Mouse (Mus musculus) heart, embryonic 12.5 days (tissue): ENCODE measurements at regions not wholly inside any gene's neighbourhood (a gene's known extent, or its start where the extent isn't known, plus 50 kb on each side); places are given as distances from the start of the nearest gene placed in this dataset.
"Not testable (repeated sequence)": the region's sequence is repeated elsewhere in the genome, so short reads cannot be mapped to it uniquely, and the experiment has no call there.

Source experiments
- ATAC-seq: fragments of 200-750 bp; cut with Nextera tagmentation; 2 replicates; pipeline ENCODE4 v1.8.0; 2017; ENCODE audit warnings: moderate TSS enrichment, moderate library complexity; ENCODE audit not compliant: insufficient number of reproducible peaks, low FRiP score
- H3K27ac ChIP-seq: fragments of 300-500 bp; sonication (generic); 2 replicates; pipeline ENCODE4 v1.5.1; 2016; ENCODE audit warnings: mild to moderate bottlenecking, moderate library complexity; ENCODE audit not compliant: poor library complexity, severe bottlenecking
- H3K27me3 ChIP-seq: fragments of 300-500 bp; sonication (generic); replicated peaks from 2 replicates; pipeline ENCODE4 v1.6.1; 2016; ENCODE audit warnings: mild to moderate bottlenecking, moderate library complexity
- H3K36me3 ChIP-seq: fragments of 300-500 bp; sonication (generic); 2 replicates; pipeline ENCODE4 v1.6.1; 2016; ENCODE audit warnings: mild to moderate bottlenecking, moderate library complexity
- H3K4me1 ChIP-seq: fragments of 300-500 bp; sonication (generic); replicated peaks from 2 replicates; pipeline ENCODE4 v1.6.1; 2016; ENCODE audit warnings: mild to moderate bottlenecking
- H3K4me2 ChIP-seq: fragments of 300-500 bp; sonication (generic); 2 replicates; pipeline ENCODE4 v1.6.1; 2016; ENCODE audit warnings: mild to moderate bottlenecking, moderate library complexity
- H3K4me3 ChIP-seq: fragments of 300-500 bp; sonication (generic); 2 replicates; pipeline ENCODE4 v1.5.1; 2016; ENCODE audit warnings: mild to moderate bottlenecking
- H3K9ac ChIP-seq: fragments of 300-500 bp; sonication (generic); 2 replicates; pipeline ENCODE4 v1.6.1; 2016; ENCODE audit warnings: mild to moderate bottlenecking, moderate library complexity
- H3K9me3 ChIP-seq: fragments of 300-500 bp; sonication (generic); replicated peaks from 2 replicates; pipeline ENCODE4 v1.6.1; 2016; ENCODE audit warnings: mild to moderate bottlenecking, moderate library complexity
- WGBS: fragments of 180-500 bp; shearing (Covaris S2); methylation state at CpG from one replicate; pipeline ENCODE4 v1.1.7; 2016; 5-methylcytosine and 5-hydroxymethylcytosine counted together

DNA sequence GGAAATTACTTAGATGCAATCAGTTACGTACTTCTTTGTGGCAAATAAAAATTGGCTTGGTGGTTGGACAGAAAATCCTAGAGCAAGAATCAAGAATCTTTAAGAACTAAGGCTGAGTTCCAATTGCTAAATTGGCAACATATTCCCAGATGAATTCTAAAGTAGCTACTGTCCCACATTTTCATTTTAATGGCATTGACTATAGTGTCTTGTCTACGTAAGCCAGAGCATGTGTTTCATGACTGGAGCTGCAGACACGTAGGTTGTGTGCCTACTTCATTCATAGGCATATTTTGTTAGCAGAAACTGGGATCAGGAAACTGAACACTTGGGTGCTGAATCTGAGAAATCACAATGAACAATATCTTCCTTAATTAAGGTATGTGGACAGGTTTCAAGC is 196.1 kb upstream of the Crygf start:
- no peak for ATAC-seq
- WGBS, result 70% methylated on average over 3 of the region's 3 CpGs
- Histone ChIP-seq H3K27ac (no peak overlapping the region), H3K4me2 (no peak overlapping the region), H3K9ac (no peak overlapping the region), H3K9me3 (no peaks in the 10 kb centered on the region), H3K36me3 (no peaks in the 10 kb centered on the region), H3K4me3 (no peak overlapping the region), H3K4me1 (no peaks in the 10 kb centered on the region), H3K27me3 (no peaks in the 10 kb centered on the region)

GRCm38 (mm10) chr1:65757951-65758350 is 168.4 kb upstream of the Crygf start:
- Histone ChIP-seq H3K9me3 (no peaks in the 10 kb centered on the region), H3K27ac (no peak overlapping the region), H3K4me3 (no peak overlapping the region), H3K9ac (no peak overlapping the region), H3K4me1 (no peaks in the 10 kb centered on the region), H3K36me3 (no peaks in the 10 kb centered on the region), H3K27me3 (no peaks in the 10 kb centered on the region), H3K4me2 (no peak overlapping the region)
- ATAC-seq, result no peak
- WGBS, result 76% methylated on average over 2 of the region's 2 CpGs

GRCm38 (mm10) chr1:65761141-65761540 is 165.2 kb upstream of the Crygf start:
- H3K9me3 ChIP-seq, result no peaks in the 10 kb centered on the region
- no peak overlapping the region for H3K4me3 ChIP-seq
- no peaks in the 10 kb centered on the region for H3K4me1 ChIP-seq
- H3K27me3 ChIP-seq, result no peaks in the 10 kb centered on the region
- H3K36me3 ChIP-seq, result no peaks in the 10 kb centered on the region
- ATAC-seq, result no peak
- 55% methylated on average over 2 of the region's 2 CpGs for WGBS
- no peak overlapping the region for H3K9ac ChIP-seq
- H3K4me2 ChIP-seq, result no peak overlapping the region
- H3K27ac ChIP-seq, result no peak overlapping the region

DNA sequence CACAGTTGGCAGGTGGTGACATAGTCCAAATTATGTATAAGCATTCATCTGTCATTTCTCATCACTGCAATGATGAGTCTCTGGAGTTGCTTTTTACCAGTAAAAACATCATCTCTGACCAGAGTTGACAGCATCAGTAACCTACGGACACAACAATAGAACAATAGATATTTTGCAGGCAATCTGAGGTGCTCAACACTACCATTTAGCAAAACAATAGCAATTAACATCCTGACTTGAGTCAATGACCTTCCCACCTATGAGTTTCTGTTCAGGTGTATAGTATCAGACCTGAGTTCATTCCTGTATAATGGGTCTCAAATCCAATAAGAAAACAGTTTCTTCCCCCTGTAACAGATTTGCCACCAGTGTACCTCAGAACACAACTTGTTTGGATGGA is 126.1 kb upstream of the Crygf start:
- H3K4me3 ChIP-seq, result no peak overlapping the region
- H3K27ac ChIP-seq, result no peak overlapping the region
- 66% methylated on average over 1 of the region's 1 CpGs for WGBS
- no peak overlapping the region for H3K9ac ChIP-seq
- no peaks in the 10 kb centered on the region for H3K36me3 ChIP-seq
- H3K27me3 ChIP-seq, result no peaks in the 10 kb centered on the region
- no peak for ATAC-seq
- no peak overlapping the region for H3K4me2 ChIP-seq
- H3K4me1 ChIP-seq, result peaks cover 3% of the 10 kb centered on the region; the same call in 1 of the 2 replicates
- no peaks in the 10 kb centered on the region for H3K9me3 ChIP-seq

DNA sequence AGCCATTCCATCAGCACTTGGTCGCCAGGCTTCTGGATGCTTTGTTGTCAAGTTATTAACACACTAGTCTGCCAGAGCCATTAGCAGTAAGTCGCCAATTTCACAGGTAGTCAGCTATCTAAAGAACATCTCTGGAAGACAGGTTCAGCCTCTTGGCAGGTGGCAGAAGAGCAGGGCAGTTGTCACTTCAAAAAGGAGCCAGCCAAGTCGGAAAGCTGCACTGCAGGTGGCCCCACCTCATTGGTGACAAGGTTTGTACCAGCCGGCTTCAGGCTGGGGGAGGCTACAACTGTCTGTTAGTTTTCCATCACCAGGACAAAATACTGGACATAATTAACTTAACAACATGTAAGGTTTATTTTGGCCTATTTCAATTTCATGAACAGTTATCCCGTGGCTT is 105.5 kb upstream of the Crygf start:
- Histone ChIP-seq H3K27ac (no peak overlapping the region), H3K4me2 (no peak overlapping the region), H3K4me3 (no peak overlapping the region), H3K9me3 (no peaks in the 10 kb centered on the region), H3K9ac (no peak overlapping the region), H3K27me3 (no peaks in the 10 kb centered on the region), H3K4me1 (no peaks in the 10 kb centered on the region), H3K36me3 (no peaks in the 10 kb centered on the region)
- ATAC-seq, result no peak
- 66% methylated on average over 5 of the region's 5 CpGs for WGBS

DNA sequence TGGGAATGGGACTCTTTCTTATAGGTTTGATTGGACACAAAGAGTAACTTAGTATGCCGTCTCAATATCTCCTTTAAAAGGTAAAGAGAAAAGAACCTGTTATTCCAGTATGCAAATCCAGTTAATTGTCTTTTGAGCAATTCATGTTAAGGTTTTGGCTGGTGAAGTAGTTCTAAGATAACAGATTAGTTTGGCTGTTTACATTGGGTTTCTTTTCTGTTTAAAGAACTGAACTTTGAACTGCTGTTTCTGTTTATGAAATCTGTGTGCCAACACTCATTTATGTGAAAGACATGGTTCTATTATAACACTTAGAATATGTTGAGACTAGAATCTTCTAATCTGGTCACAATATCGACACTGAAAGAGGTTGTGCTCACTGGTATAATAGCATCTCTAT is 85.2 kb upstream of the Crygf start:
- Histone ChIP-seq H3K27me3 (no peaks in the 10 kb centered on the region), H3K4me3 (no peak overlapping the region), H3K9ac (no peak overlapping the region), H3K4me2 (no peak overlapping the region), H3K36me3 (no peaks in the 10 kb centered on the region), H3K9me3 (no peaks in the 10 kb centered on the region), H3K4me1 (no peaks in the 10 kb centered on the region), H3K27ac (no peak overlapping the region)
- no peak for ATAC-seq
- 61% methylated on average over 2 of the region's 2 CpGs for WGBS

DNA sequence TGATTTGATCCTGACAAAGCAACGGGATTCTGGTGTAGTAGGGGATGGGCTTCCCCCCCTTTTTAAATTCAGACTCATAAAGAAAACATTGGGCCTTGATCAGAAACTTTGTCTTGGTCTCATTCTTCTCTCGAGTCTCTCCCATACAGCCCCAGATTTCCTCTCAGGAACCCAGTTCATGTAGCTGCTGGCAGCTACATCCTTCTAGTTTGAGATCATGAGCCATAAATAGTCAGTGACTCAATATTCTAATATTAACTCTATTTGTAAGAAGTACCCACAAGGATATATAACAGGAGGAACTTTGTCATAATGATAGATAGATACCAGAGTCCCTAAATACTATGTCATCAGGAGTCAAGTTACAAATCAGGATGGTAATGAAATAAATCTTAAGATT is 79.3 kb upstream of the Crygf start:
- H3K27ac ChIP-seq, result no peak overlapping the region; the same call in 1 of the 2 replicates
- H3K4me2 ChIP-seq, result no peak overlapping the region
- H3K4me3 ChIP-seq, result no peak overlapping the region
- H3K36me3 ChIP-seq, result no peaks in the 10 kb centered on the region
- H3K9ac ChIP-seq, result no peak overlapping the region
- H3K27me3 ChIP-seq, result no peaks in the 10 kb centered on the region
- no peaks in the 10 kb centered on the region for H3K9me3 ChIP-seq
- no peaks in the 10 kb centered on the region for H3K4me1 ChIP-seq
- 0 out of 2 replicates have a peak, but pooled peaks have one; percentile 48 for ATAC-seq
- 30% methylated on average over 2 of the region's 2 CpGs for WGBS

DNA sequence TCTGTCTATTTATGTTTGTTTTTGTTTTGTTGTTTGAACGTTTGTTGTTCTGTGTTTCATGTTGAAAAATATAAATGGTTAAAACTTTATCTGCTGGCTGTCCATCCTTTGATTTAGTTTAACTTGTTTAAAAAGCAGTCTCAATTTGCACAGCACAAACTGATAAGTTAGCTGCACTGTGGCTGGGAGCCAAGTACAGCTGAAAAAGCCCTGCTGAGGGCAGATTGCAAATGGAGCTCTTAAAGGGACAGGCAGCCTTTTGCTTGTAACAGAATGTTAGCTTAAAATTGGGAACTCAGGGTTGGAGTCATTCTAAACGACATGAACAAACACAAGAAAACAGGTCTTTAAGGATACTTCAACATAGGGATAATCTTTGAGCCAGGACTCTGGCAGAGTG is 52.6 kb upstream of the Crygf start:
- ATAC-seq, H3K9ac ChIP-seq, H3K9me3 ChIP-seq, H3K4me3 ChIP-seq, H3K27me3 ChIP-seq, H3K4me2 ChIP-seq, H3K36me3 ChIP-seq, H3K27ac ChIP-seq, H3K4me1 ChIP-seq: not testable (repeated sequence)
- 43% methylated on average over 2 of the region's 2 CpGs for WGBS
